Mouse (Mus musculus) layer of hippocampus, postnatal 14 days (tissue): Measurements from ENCODE around the gene Cubn. TPM values are rescaled to one million over a fixed set of nuclear protein-coding genes. Genes with fewer than 3 reads are reported as not detected.

Source experiments
- DNase-seq, 2 experiments: peaks; one replicate each; pipeline ENCODE4 v3.0.0; 2021 to 2022; ENCODE audit warnings: low spot score in 2 of 2, mixed read lengths in 1 of 2
- long read RNA-seq, 2 experiments: library from polyadenylated mRNA; stranded (forward); transcript quantifications; one replicate each; pipeline ENCODE4 v2.0.0; 2021
- total RNA-seq, 2 experiments: library from RNA; stranded (reverse); gene quantifications; 2 replicates each; pipeline ENCODE4 v1.2.3; 2021

Cubn gene
- total RNA-seq = under 1 TPM; 0.25 to 0.29 TPM
- long read RNA-seq, experiment 1 = 0 reads
- long read RNA-seq, experiment 2 = 0 reads

- no peak for DNase-seq
Measured at GRCm38 (mm10) chr2:13491734-13492133, at the start of gene Cubn. Cubn (minus strand) TSS chr2:13491813.

- no peak for DNase-seq
Measured at GRCm38 (mm10) chr2:13539860-13540259, 48.2 kb upstream of the Cubn start.

- DNase-seq = no peak
Measured at GRCm38 (mm10) chr2:13538704-13539377, 47.2 kb upstream of the Cubn start.

- DNase-seq = no peak
Measured at GRCm38 (mm10) chr2:13538258-13538657, 46.6 kb upstream of the Cubn start.

GRCm38 (mm10) chr2:13537733-13538132 lies 46.1 kb upstream of the Cubn start:
- DNase-seq = no peak

GRCm38 (mm10) chr2:13536747-13537146 lies 45.1 kb upstream of the Cubn start:
- no peak for DNase-seq

GRCm38 (mm10) chr2:13530639-13531038 lies 39.0 kb upstream of the Cubn start:
- no peak for DNase-seq

GRCm38 (mm10) chr2:13529253-13529933 lies 37.8 kb upstream of the Cubn start:
- DNase-seq = no peak

- DNase-seq = no peak
Measured at GRCm38 (mm10) chr2:13527531-13527930, 35.9 kb upstream of the Cubn start.

GRCm38 (mm10) chr2:13527125-13527524 lies 35.5 kb upstream of the Cubn start:
- no peak for DNase-seq

- no peak for DNase-seq
Measured at GRCm38 (mm10) chr2:13526205-13526604, 34.6 kb upstream of the Cubn start.

- peak; percentile 17 to 59 for DNase-seq
Measured at GRCm38 (mm10) chr2:13523540-13524456, 32.2 kb upstream of the Cubn start.

GRCm38 (mm10) chr2:13522106-13522505 lies 30.5 kb upstream of the Cubn start:
- no peak for DNase-seq

GRCm38 (mm10) chr2:13514949-13515348 lies 23.3 kb upstream of the Cubn start:
- no peak for DNase-seq

GRCm38 (mm10) chr2:13502717-13503116 lies 11.1 kb upstream of the Cubn start:
- no peak for DNase-seq

- no peak for DNase-seq
Measured at GRCm38 (mm10) chr2:13501553-13501952, 9.9 kb upstream of the Cubn start.

- DNase-seq = peak in 1 of 2 experiments; percentile 4
Measured at GRCm38 (mm10) chr2:13500298-13500999, 8.8 kb upstream of the Cubn start.

- no peak for DNase-seq
Measured at GRCm38 (mm10) chr2:13499196-13499595, 7.6 kb upstream of the Cubn start.

- DNase-seq = no peak
Measured at GRCm38 (mm10) chr2:13496087-13496486, 4.5 kb upstream of the Cubn start.

- no peak for DNase-seq
Measured at GRCm38 (mm10) chr2:13492927-13493326, 1.3 kb upstream of the Cubn start.

GRCm38 (mm10) chr2:13490480-13490879 lies 1.1 kb downstream of the Cubn start:
- no peak for DNase-seq
